Mouse (Mus musculus): Measurements from ENCODE around the gene Sgms1. TPM values are rescaled to one million over a fixed set of nuclear protein-coding genes. Genes with fewer than 3 reads are reported as not detected.

Sgms1 gene
- polyA plus RNA-seq, 1 experiment from 2014 or later, result 14.3 TPM

DNA sequence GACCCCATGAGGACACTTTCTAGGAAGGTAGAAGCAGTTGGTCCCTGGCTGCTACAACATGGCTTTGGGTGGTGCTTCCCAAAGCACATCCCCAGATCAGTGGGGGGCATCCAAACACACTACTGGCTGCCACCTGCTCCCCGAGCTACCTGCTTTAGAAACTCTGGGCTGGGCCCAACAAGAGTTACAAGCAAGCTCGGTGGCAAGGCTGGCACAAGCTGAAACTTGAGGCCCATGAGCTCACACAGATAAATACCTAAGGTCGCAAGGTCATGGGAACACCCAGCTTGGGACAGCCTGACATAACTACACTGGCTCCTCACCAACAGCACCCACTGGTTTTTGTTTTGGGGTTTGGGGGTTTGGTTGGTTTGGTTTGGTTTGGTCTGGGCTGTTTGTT is 10.9 kb downstream of the Sgms1 start:
- no peak overlapping the region for H3K4me3 ChIP-seq
- peaks cover 23% of the 10 kb centered on the region for H3K4me1 ChIP-seq
- H3K9me3 ChIP-seq (replicated peaks), result no peaks in the 10 kb centered on the region
- DNase-seq (ENCODE audit: low spot score), result no peak
- WGBS, result 78% methylated on average over 3 of the region's 3 CpGs
- no peaks in the 10 kb centered on the region for H3K27me3 ChIP-seq (ENCODE audit: low read depth, poor library complexity, severe bottlenecking)
- no peak overlapping the region for H3K27ac ChIP-seq
- no peaks in the 10 kb centered on the region for H3K36me3 ChIP-seq

DNA sequence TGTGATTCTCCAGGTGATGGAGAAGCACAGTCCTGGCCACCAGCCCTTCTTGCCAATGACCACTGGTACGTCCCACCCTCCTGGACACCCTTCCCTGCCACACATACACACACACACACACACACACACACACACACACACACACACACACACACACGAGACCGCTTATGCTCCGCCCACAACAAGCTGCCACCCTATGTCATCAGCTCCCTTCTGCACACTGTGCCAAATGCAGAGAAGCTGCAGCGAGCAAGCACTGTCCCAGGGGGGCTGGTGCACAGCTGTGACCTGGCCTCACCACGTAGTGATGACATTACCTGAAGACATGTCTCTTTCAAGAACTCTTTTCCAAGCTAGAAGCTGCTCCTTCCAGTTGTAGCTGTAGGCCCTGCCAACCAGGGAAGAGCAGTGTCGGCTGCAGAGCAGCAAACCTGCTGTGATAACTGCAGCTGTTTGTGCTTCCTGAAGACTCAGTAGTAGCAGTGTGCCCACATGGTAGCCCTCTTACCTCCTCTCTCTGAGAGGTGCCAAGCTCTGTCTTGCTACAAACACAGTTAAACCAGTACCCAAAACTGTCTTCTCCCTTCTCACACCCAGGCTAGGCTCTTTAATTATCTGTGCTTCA is 11.7 kb downstream of the Sgms1 start:
- DNase-seq (ENCODE audit: low spot score), result no peak
- no peak overlapping the region for H3K4me3 ChIP-seq
- no peaks in the 10 kb centered on the region for H3K9me3 ChIP-seq (replicated peaks)
- WGBS, result 85% methylated on average over 7 of the region's 7 CpGs
- H3K27ac ChIP-seq, result no peak overlapping the region
- no peaks in the 10 kb centered on the region for H3K36me3 ChIP-seq
- no peaks in the 10 kb centered on the region for H3K27me3 ChIP-seq (ENCODE audit: low read depth, poor library complexity, severe bottlenecking)
- peaks cover 23% of the 10 kb centered on the region for H3K4me1 ChIP-seq

DNA sequence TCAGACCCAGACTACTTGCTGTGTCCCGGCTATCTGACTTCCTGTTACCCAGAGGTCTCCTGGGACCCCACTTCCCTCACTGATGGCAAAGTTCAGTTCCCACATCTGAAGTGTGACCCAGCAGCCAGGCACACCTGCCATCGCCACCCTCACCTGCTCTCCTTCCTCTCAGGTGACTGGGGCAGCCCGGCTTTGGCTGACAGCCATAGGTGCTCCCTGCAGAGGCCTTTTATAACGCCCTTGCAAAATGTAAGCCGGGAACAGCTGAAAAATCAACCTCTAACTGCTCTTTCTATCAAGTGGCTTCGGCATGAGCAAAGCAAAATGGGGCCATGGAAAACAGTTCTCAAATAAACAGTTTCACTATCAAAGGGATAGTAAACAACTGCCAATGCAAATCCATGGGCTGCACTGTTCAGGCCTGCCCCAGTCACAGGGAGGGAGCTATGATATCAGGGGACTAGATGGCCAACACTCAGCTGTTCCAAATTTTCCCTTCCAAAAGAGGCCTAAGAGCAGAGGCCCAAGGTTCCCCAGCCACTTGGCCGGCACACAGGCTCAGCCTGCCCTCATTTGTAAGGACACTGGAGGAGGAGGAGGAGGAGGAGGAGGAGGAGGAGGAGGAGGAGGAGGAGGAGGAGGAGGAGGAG is 12.5 kb downstream of the Sgms1 start:
- Histone ChIP-seq H3K4me3 (no peak overlapping the region), H3K9me3 (replicated peaks) (no peaks in the 10 kb centered on the region), H3K36me3 (no peaks in the 10 kb centered on the region), H3K27ac (0 out of 2 replicates have a peak overlapping the region, but pooled peaks have one; percentile 25), H3K27me3 (ENCODE audit: low read depth, poor library complexity, severe bottlenecking) (no peaks in the 10 kb centered on the region), H3K4me1 (peaks cover 23% of the 10 kb centered on the region)
- DNase-seq (ENCODE audit: low spot score), result no peak
- 73% methylated on average over 7 of the region's 7 CpGs for WGBS

- WGBS, result 92% methylated on average over 4 of the region's 4 CpGs
- H3K9me3 ChIP-seq (replicated peaks), result no peaks in the 10 kb centered on the region
- no peak overlapping the region for H3K4me3 ChIP-seq
- no peaks in the 10 kb centered on the region for H3K27me3 ChIP-seq (ENCODE audit: low read depth, poor library complexity, severe bottlenecking)
- peaks cover 20% of the 10 kb centered on the region for H3K4me1 ChIP-seq
- DNase-seq (ENCODE audit: low spot score), result no peak
- no peaks in the 10 kb centered on the region for H3K36me3 ChIP-seq
- no peak overlapping the region for H3K27ac ChIP-seq
Measured at GRCm38 (mm10) chr19:32376054-32376453, 13.5 kb downstream of the Sgms1 start.

- H3K27me3 ChIP-seq (ENCODE audit: low read depth, poor library complexity, severe bottlenecking), result no peaks in the 10 kb centered on the region
- H3K27ac ChIP-seq, result no peak overlapping the region
- H3K9me3 ChIP-seq (replicated peaks), result no peaks in the 10 kb centered on the region
- H3K36me3 ChIP-seq, result no peaks in the 10 kb centered on the region
- no peak overlapping the region for H3K4me3 ChIP-seq
- no peak for DNase-seq (ENCODE audit: low spot score)
- 90% methylated on average over 4 of the region's 4 CpGs for WGBS
- H3K4me1 ChIP-seq, result peaks cover 20% of the 10 kb centered on the region
Measured at GRCm38 (mm10) chr19:32375473-32375985, 14.0 kb downstream of the Sgms1 start.

DNA sequence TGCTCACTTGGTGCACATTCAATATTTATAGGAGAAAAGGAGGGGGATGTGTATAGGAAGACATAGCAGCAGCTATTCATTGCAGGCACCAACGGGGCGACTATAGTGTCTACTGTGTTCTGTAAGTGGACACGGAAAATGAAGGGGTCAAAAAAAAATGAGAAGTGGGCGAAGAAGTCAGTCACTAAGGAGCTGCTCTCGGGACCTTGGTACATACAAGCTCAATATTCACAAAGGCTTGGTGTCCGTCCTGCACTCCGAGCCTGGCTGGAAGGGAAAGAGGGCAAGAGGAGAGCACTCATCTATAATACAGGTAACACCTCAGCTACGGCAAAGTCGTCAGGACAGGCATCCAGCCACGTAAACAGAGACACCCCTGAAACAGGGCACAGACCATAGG is 14.8 kb downstream of the Sgms1 start:
- no peak for DNase-seq (ENCODE audit: low spot score)
- H3K4me3 ChIP-seq, result no peak overlapping the region

DNA sequence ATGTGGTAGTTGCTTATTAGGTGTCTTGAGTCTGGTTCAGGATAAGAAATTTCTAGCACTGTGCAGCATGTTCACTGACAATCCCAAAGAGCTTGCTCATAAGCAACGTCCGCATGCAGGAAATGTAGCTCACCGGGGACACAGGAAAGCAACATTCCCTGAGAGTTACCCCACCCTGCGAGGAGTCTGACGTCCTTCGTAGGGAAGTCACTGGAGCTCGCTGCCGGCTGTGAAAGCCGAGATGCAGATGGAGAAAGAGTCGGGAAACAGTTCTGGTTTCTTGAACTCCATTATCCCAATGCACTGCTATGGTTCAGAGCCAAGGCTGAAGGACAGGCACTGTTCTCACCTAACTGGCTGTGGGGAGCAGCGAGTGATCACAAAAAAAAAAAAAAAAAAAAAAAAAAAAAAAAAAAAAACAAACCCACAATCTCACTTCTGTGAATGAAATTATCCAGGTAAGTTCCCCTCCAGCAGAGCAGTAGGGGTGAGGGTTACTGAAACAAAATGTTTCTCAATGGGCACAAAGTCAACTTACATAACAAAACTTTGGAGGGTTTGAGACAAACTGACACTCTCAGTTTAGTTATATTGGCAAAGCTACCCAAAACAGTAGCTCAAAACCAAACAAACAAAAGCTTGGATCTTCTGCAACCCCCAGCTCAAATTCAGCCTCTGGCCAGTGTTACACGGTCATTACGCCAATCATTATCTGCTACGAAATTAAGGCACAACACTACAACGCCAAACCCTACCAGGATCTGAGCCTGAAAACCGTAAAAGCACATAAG is 15.5 kb downstream of the Sgms1 start:
- peaks cover 20% of the 10 kb centered on the region for H3K4me1 ChIP-seq
- H3K9me3 ChIP-seq (replicated peaks), result no peaks in the 10 kb centered on the region
- H3K27me3 ChIP-seq (ENCODE audit: low read depth, poor library complexity, severe bottlenecking), result no peaks in the 10 kb centered on the region
- DNase-seq (ENCODE audit: low spot score), result no peak
- no peaks in the 10 kb centered on the region for H3K36me3 ChIP-seq
- WGBS, result 70% methylated on average over 16 of the region's 16 CpGs
- H3K4me3 ChIP-seq, result no peak overlapping the region
- no peak overlapping the region for H3K27ac ChIP-seq

More for the DNA sequence above, 14.8 kb downstream of the Sgms1 start:
- H3K4me1 ChIP-seq, result peaks cover 20% of the 10 kb centered on the region
- H3K27me3 ChIP-seq (ENCODE audit: low read depth, poor library complexity, severe bottlenecking), result no peaks in the 10 kb centered on the region
- H3K9me3 ChIP-seq (replicated peaks), result no peaks in the 10 kb centered on the region
- H3K27ac ChIP-seq, result no peak overlapping the region
- 94% methylated on average over 10 of the region's 10 CpGs for WGBS
- no peaks in the 10 kb centered on the region for H3K36me3 ChIP-seq

- Histone ChIP-seq H3K36me3 (no peaks in the 10 kb centered on the region), H3K27me3 (ENCODE audit: low read depth, poor library complexity, severe bottlenecking) (no peaks in the 10 kb centered on the region), H3K4me3 (no peak overlapping the region), H3K9me3 (replicated peaks) (no peaks in the 10 kb centered on the region), H3K4me1 (peaks cover 6% of the 10 kb centered on the region), H3K27ac (no peak overlapping the region)
- no peak for DNase-seq (ENCODE audit: low spot score)
- WGBS, result 88% methylated on average over 4 of the region's 4 CpGs
Measured at GRCm38 (mm10) chr19:32372373-32372772, 17.1 kb downstream of the Sgms1 start.

GRCm38 (mm10) chr19:32367333-32367732 is 22.2 kb downstream of the Sgms1 start:
- no peak overlapping the region for H3K27ac ChIP-seq
- no peaks in the 10 kb centered on the region for H3K9me3 ChIP-seq (replicated peaks)
- WGBS, result 94% methylated on average over 8 of the region's 8 CpGs
- no peak overlapping the region for H3K4me3 ChIP-seq
- no peaks in the 10 kb centered on the region for H3K36me3 ChIP-seq
- no peaks in the 10 kb centered on the region for H3K27me3 ChIP-seq (ENCODE audit: low read depth, poor library complexity, severe bottlenecking)
- 0 out of 2 replicates have a peak, but pooled peaks cover 4% of the 10 kb centered on the region for H3K4me1 ChIP-seq
- no peak for DNase-seq (ENCODE audit: low spot score)

DNA sequence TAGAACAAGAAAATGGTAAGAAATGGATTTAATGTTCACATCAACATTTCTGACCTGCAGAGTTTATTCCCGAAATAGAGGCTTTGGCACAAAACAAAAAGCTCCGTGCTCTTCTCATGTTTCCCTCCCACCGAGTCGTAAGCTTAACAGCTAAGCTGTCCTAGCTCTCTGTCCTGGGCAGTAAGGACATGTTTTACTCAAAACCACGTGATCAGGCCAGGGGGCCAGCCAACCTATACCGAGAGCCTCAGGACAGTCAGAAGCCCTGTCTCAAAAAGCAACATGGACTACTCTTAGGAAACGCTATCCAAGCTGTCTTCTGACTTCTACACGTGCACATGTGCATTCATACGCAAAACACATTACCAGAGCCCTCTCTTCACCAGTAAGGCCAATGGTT is 23.1 kb downstream of the Sgms1 start:
- no peaks in the 10 kb centered on the region for H3K27me3 ChIP-seq (ENCODE audit: low read depth, poor library complexity, severe bottlenecking)
- DNase-seq (ENCODE audit: low spot score), result no peak
- 86% methylated on average over 9 of the region's 9 CpGs for WGBS
- H3K36me3 ChIP-seq, result no peaks in the 10 kb centered on the region
- no peak overlapping the region for H3K27ac ChIP-seq
- no peaks in the 10 kb centered on the region for H3K9me3 ChIP-seq (replicated peaks)
- H3K4me1 ChIP-seq, result 0 out of 2 replicates have a peak, but pooled peaks cover 6% of the 10 kb centered on the region
- H3K4me3 ChIP-seq, result no peak overlapping the region

DNA sequence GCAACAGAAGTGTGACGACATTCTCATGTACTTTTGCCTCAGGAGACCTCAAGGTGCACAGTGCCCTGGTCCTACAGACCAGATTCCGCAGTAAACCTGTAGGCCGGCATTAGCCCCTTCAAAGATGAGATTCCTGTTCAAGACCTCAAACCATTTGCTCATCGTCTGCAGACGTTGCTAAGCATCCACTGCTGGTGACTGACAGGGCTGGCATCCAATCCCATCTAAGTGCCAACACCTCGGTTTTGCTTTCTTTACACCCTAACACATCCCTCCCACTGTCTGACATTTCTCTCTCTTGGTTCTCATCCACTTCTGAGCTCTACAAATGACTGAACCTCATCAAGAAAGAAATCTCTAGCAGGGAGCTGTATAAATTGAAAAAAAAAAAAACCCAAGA is 24.4 kb downstream of the Sgms1 start:
- 86% methylated on average over 6 of the region's 6 CpGs for WGBS
- no peaks in the 10 kb centered on the region for H3K9me3 ChIP-seq (replicated peaks)
- no peaks in the 10 kb centered on the region for H3K27me3 ChIP-seq (ENCODE audit: low read depth, poor library complexity, severe bottlenecking)
- H3K36me3 ChIP-seq, result no peaks in the 10 kb centered on the region
- peaks cover 10% of the 10 kb centered on the region; the same call in 1 of the 2 replicates for H3K4me1 ChIP-seq
- DNase-seq (ENCODE audit: low spot score), result no peak
- H3K27ac ChIP-seq, result no peak overlapping the region
- H3K4me3 ChIP-seq, result no peak overlapping the region

GRCm38 (mm10) chr19:32363587-32363986 is 25.9 kb downstream of the Sgms1 start:
- Histone ChIP-seq H3K4me1 (peaks cover 10% of the 10 kb centered on the region; the same call in 1 of the 2 replicates), H3K27me3 (ENCODE audit: low read depth, poor library complexity, severe bottlenecking) (no peaks in the 10 kb centered on the region), H3K9me3 (replicated peaks) (no peaks in the 10 kb centered on the region), H3K36me3 (no peaks in the 10 kb centered on the region), H3K27ac (no peak overlapping the region), H3K4me3 (no peak overlapping the region)
- WGBS, result 87% methylated on average over 4 of the region's 4 CpGs
- DNase-seq (ENCODE audit: low spot score), result no peak

DNA sequence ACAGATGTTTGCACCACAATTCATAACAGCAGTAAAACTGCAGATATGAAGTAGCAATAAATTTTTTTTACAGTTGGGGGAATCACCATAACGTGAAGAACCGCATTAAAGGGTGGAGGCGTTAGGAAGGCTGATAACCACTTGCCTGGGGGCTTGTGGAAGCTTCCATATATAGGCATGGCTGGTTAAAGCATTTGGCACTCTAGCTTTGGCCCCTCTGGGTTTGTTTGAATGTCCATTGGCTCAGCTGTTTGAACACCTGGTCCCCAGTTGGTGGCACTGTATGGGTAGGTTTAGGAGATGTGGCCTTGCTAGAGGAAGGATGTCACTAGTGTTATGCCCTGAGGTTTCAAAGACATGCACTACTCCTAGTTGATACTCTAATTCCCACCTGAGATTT is 27.0 kb downstream of the Sgms1 start:
- H3K4me3 ChIP-seq, result no peak overlapping the region
- no peaks in the 10 kb centered on the region for H3K36me3 ChIP-seq
- WGBS, result 79% methylated on average over 3 of the region's 3 CpGs
- H3K4me1 ChIP-seq, result peaks cover 10% of the 10 kb centered on the region; the same call in 1 of the 2 replicates
- H3K9me3 ChIP-seq (replicated peaks), result no peaks in the 10 kb centered on the region
- H3K27ac ChIP-seq, result no peak overlapping the region
- no peak for DNase-seq (ENCODE audit: low spot score)
- no peaks in the 10 kb centered on the region for H3K27me3 ChIP-seq (ENCODE audit: low read depth, poor library complexity, severe bottlenecking)

Data from limb, embryonic 10.5 days (tissue).